Mouse (Mus musculus) induced T-regulatory cell, adult 2 months (primary cell): ENCODE data around the gene Plin5.
A peak's percentile ranks its signal among the peaks of the same experiment; 100 is the strongest.

Experiments
- DNase-seq: peaks from one replicate; pipeline ENCODE4 v3.0.0-alpha.2; 2012; ENCODE audit warnings: low read depth

The Plin5 gene

DNA sequence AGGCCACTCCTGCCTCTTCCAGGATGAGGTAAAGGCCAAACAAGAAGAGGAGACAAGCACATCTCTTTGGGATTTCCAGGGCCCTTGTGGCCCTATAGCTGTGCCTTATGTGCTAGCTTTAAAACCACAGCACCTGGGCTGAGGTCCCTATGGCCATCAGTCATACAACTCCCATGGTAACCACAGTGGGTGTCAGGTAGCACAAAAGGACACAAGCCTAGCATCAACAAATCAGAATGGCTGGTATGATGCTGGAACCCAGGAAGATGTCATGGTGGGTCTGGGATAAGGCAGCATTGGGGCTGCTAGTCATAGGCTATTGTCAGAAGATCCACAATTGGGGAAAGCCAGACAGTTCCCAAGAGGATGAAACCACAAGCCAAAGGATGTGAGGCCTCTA lies 46.3 kb downstream of the Plin5 start:
- no peak for DNase-seq

DNA sequence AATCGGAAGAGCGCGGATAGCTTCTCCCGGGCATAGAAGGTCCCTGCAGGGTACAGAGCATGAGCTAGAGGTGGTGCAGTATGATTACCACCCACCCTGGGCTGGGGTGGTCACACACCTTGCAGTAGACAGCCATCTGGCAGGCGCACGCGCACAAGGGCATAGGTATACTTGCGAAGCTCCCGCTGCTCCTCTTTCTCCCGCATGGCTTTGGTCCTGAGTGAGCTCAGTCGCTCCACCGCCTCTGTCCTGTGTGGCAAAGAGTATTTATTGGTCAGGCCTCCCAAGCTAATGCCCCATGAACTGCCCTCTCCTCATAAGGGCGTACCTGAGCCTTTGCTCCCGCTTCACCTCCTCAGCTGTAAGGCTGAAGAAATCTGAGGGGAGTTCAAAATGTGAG lies 48.3 kb downstream of the Plin5 start:
- no peak for DNase-seq

DNA sequence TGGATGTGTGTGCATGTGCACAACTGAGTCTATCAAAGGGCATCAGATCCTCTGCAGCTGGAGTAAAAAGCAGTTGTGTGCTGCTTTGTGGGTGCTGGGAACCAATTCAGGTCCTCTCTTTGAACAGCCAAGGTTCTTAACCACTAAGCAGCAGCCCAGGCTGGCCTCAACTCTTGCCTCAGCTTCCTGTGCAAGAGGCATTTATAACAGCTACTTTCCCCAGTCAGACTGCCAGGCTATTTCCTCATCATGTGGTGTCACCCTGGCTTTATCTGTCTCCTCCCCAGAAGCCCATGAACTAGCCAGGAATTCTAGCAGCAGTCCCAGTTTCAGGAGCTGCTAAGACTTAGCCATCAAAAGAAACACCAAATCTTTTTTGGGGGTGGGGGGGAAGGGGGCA lies 50.9 kb downstream of the Plin5 start:
- no peak for DNase-seq

DNA sequence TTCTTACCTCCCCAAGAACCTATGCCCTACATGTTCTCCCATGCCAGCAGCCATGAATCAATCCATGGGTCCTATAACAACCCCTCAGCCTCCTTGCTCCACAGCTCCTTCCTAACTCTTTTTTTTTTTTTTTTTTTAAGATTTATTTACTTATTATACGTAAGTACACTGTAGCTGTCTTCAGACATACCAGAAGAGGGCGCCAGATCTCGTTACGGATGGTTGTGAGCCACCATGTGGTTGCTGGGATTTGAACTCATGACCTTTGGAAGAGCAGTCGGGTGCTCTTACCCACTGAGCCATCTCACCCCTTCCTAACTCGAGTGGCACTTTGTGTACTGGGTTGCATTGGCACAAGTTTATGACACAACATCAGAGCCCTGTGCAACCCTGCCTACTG lies 51.7 kb downstream of the Plin5 start:
- peak; percentile 28 for DNase-seq

DNA sequence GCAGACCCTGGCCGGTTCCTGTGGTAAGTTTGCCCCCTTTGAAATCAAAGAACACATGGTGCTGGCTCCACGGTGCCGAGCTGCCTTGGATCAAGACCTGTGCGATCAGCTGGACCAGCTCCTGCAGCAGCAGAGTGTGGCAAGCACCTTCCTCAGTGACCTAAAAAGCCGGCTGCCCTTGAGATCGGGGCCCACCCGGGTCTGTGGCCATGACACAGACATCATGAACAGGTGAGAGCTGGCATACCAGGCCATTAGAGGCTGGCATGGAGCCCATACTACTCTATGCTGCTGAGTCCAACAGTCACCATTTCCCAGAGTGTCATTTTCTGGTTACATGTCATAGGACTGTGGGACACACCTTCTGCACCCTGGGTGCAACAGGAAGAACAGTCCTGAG lies 55.3 kb downstream of the Plin5 start:
- DNase-seq = no peak
